Mouse (Mus musculus): ENCODE results near the gene AC134908.4. TPM values are rescaled to one million over a fixed set of nuclear protein-coding genes. Genes with fewer than 3 reads are reported as not detected.
A peak's percentile ranks its signal among the peaks of the same experiment; 100 is the strongest.

AC134908.4 gene
- polyA plus RNA-seq, 1 experiment from 2014 or later: 1.9 TPM

DNA sequence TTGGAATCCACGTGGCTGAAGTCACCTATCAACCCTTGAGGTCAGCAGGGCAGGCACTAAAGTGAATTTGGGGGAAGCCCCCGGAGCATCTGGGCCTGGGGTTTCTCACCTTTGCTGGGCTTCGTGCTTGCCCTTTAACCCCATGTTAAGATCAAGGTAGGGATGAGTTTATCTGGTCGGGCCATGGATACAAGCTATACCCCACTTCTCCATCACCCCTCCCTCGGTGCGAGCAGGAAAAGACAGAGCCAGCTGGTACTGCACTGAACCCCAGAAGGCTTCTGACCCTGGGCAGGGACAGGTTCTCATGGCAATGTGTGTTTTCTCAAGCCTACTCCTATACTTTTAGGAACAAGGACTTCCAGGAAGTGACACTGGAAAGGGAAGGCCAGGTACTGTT lies 14.1 kb downstream of the AC134908.4 start:
- Histone ChIP-seq H3K4me1 (replicated peaks) (peaks cover 26% of the 10 kb centered on the region), H3K27me3 (no peaks in the 10 kb centered on the region), H3K27ac (replicated peaks) (no peak overlapping the region), H3K4me2 (no peak overlapping the region), H3K36me3 (peaks cover 56% of the 10 kb centered on the region), H3K4me3 (no peak overlapping the region), H3K9ac (no peak overlapping the region), H3K9me3 (no peaks in the 10 kb centered on the region)
- no peak for ATAC-seq (ENCODE audit: low read depth)
- 84% methylated on average over 6 of the region's 6 CpGs for WGBS

GRCm38 (mm10) chr17:25777948-25778347 lies 17.5 kb downstream of the AC134908.4 start:
- Histone ChIP-seq H3K9me3 (no peaks in the 10 kb centered on the region), H3K4me2 (no peak overlapping the region), H3K4me3 (no peak overlapping the region), H3K27ac (replicated peaks) (no peak overlapping the region), H3K9ac (no peak overlapping the region), H3K27me3 (no peaks in the 10 kb centered on the region), H3K4me1 (replicated peaks) (peaks cover 15% of the 10 kb centered on the region), H3K36me3 (peaks cover 43% of the 10 kb centered on the region)
- 93% methylated on average over 5 of the region's 5 CpGs for WGBS
- no peak for ATAC-seq (ENCODE audit: low read depth)

DNA sequence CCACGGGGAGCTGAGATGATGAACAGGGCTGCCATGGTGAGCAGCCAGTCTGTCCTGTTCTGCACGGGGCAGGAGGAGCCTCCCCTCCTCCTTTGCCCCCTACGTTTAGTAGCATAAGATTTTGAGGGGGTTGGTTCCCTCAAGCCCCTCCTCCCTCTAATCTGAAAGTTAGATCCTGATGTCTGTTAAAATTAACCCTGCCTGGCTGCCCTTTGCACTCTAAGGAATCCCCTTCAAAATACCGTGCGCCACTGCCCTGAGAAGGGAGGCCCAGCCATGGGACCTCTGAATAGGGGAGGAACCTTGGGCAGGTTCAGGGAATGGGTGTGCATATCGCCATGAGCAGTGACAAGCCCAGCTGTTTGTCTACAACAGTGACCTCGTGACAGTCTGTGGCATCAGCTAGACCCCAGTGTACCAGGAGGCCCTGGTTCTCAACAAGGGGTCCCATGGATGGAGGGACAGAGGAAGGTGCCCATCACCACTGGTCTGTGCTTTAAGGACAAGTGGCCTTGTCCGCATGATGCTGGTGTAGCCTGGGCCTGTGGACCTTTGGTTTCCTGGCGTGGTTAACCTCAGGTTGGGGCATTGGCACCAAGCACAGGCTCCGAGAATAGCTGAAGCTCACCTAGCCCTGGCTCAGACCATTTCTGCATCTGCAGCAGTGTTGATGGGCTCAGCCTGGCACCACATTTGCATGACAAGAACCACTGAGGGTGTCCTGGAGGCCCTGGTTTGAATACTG lies 20.0 kb downstream of the AC134908.4 start:
- WGBS: 81% methylated on average over 10 of the region's 10 CpGs
- Histone ChIP-seq H3K4me2 (no peak overlapping the region), H3K9ac (no peak overlapping the region), H3K27ac (replicated peaks) (no peak overlapping the region), H3K27me3 (no peaks in the 10 kb centered on the region), H3K4me1 (replicated peaks) (peaks cover 13% of the 10 kb centered on the region), H3K4me3 (no peak overlapping the region), H3K36me3 (peaks cover 18% of the 10 kb centered on the region), H3K9me3 (no peaks in the 10 kb centered on the region)
- ATAC-seq (ENCODE audit: low read depth): no peak

GRCm38 (mm10) chr17:25773549-25774120 lies 21.8 kb downstream of the AC134908.4 start, which contains the start of gene Narfl:
Narfl (plus strand) TSS chr17:25773776.
- WGBS: under 1% methylated on average over 37 of the region's 37 CpGs
- H3K36me3 ChIP-seq: peaks cover 5% of the 10 kb centered on the region
- H3K9me3 ChIP-seq: no peaks in the 10 kb centered on the region
- no peak within 1 kb of the TSS for H3K27ac ChIP-seq (replicated peaks)
- peaks cover 13% of the 10 kb centered on the region for H3K4me1 ChIP-seq (replicated peaks)
- peaks cover 12% of the 10 kb centered on the region for H3K27me3 ChIP-seq
- ATAC-seq (ENCODE audit: low read depth): peak; percentile 87
- peak within 1 kb of the TSS; percentile 88 for H3K4me2 ChIP-seq
- peak within 1 kb of the TSS; percentile 88 for H3K9ac ChIP-seq
- peak within 1 kb of the TSS; percentile 80 for H3K4me3 ChIP-seq

- no peak overlapping the region for H3K9ac ChIP-seq
- 43% methylated on average over 9 of the region's 9 CpGs for WGBS
- peaks cover 5% of the 10 kb centered on the region for H3K4me1 ChIP-seq (replicated peaks)
- H3K4me2 ChIP-seq: no peak overlapping the region
- no peak overlapping the region for H3K4me3 ChIP-seq
- ATAC-seq (ENCODE audit: low read depth): no peak
- no peak overlapping the region for H3K27ac ChIP-seq (replicated peaks)
- H3K9me3 ChIP-seq: no peaks in the 10 kb centered on the region
- peaks cover 37% of the 10 kb centered on the region for H3K27me3 ChIP-seq
- no peaks in the 10 kb centered on the region for H3K36me3 ChIP-seq
Observed at GRCm38 (mm10) chr17:25769331-25769730, 26.1 kb downstream of the AC134908.4 start.

GRCm38 (mm10) chr17:25765886-25766285 lies 29.6 kb downstream of the AC134908.4 start:
- Histone ChIP-seq H3K4me1 (replicated peaks) (no peaks in the 10 kb centered on the region), H3K36me3 (no peaks in the 10 kb centered on the region), H3K27me3 (peaks cover 46% of the 10 kb centered on the region), H3K4me2 (no peak overlapping the region), H3K4me3 (no peak overlapping the region), H3K9me3 (no peaks in the 10 kb centered on the region), H3K9ac (no peak overlapping the region), H3K27ac (replicated peaks) (no peak overlapping the region)
- ATAC-seq (ENCODE audit: low read depth): no peak
- 19% methylated on average over 5 of the region's 5 CpGs for WGBS

DNA sequence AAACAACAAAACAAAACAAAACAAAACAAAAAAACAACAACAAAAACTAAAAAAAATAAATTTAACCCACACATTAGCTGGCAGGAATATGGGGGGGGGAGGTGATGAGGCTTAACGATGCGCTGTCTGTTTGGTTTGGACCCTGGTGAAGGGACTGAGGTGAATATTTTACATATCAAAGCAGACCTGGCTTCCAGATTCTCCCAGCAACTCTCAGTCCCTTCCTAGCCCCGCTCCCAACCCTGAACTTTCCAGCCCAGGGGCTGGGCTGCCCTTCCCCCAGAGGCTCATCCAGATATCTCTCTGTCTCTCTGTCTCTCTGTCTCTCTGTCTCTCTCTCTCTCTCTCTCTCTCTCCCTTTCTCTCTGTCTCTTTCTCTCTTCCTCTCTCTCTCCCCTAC lies 32.9 kb downstream of the AC134908.4 start:
- no peaks in the 10 kb centered on the region for H3K36me3 ChIP-seq
- no peak overlapping the region for H3K4me3 ChIP-seq
- no peak overlapping the region for H3K4me2 ChIP-seq
- no peaks in the 10 kb centered on the region for H3K9me3 ChIP-seq
- H3K9ac ChIP-seq: no peak overlapping the region
- no peak for ATAC-seq (ENCODE audit: low read depth)
- WGBS: 36% methylated on average over 3 of the region's 3 CpGs
- peaks cover 41% of the 10 kb centered on the region for H3K27me3 ChIP-seq
- H3K4me1 ChIP-seq (replicated peaks): no peaks in the 10 kb centered on the region
- H3K27ac ChIP-seq (replicated peaks): no peak overlapping the region

- Histone ChIP-seq H3K4me3 (no peak overlapping the region), H3K4me1 (replicated peaks) (no peaks in the 10 kb centered on the region), H3K27ac (replicated peaks) (no peak overlapping the region), H3K27me3 (peaks cover 32% of the 10 kb centered on the region), H3K36me3 (no peaks in the 10 kb centered on the region), H3K9me3 (no peaks in the 10 kb centered on the region), H3K9ac (no peak overlapping the region), H3K4me2 (no peak overlapping the region)
- ATAC-seq (ENCODE audit: low read depth): no peak
- WGBS: 68% methylated on average over 4 of the region's 4 CpGs
Observed at GRCm38 (mm10) chr17:25761561-25761970, 33.9 kb downstream of the AC134908.4 start.

DNA sequence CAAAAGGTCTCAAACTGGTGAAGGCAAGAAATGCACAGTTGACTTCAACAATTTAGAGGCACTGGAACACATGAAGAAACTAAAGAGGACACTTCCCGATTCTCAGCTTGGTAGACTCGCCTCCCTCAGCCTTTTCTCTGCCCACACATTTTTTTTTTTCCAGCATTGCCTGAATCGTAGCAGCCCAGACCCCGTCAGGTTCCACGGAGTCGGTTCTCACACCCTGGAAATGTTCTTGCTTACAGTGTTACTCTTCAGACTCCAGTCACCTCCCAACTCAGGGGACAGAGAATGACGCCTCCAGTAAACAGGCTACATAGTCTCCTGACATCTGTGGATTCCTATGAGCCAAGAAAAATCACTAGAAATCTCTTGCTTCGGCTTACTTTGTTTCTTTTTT lies 35.3 kb downstream of the AC134908.4 start:
- no peaks in the 10 kb centered on the region for H3K36me3 ChIP-seq
- H3K9ac ChIP-seq: no peak overlapping the region
- H3K4me2 ChIP-seq: no peak overlapping the region

DNA sequence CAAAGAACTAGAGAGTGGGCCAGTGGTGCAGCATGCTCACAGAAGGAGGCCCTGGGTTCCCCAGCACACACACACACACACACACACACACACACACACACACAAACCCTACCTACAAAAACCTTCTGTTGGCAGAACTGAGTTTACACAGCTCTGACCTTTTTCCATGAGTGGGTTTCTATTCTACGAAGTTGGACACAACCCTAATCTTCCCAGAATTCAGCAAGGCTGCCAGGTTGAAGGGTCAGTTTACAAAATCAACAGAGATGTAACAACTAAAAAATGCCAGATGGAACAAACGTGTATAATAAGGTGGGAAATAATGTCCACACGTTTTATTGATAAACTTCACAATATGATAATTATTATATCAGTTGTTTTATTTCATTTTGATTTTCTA lies 37.8 kb downstream of the AC134908.4 start:
- Histone ChIP-seq H3K36me3 (no peaks in the 10 kb centered on the region), H3K27ac (replicated peaks) (no peak overlapping the region), H3K9ac (no peak overlapping the region), H3K4me2 (no peak overlapping the region), H3K9me3 (no peaks in the 10 kb centered on the region), H3K4me3 (no peak overlapping the region), H3K4me1 (replicated peaks) (no peaks in the 10 kb centered on the region), H3K27me3 (peaks cover 26% of the 10 kb centered on the region)
- WGBS: 81% methylated on average over 3 of the region's 3 CpGs
- ATAC-seq (ENCODE audit: low read depth): no peak

More for the DNA sequence above, 35.3 kb downstream of the AC134908.4 start:
- ATAC-seq (ENCODE audit: low read depth): no peak
- Histone ChIP-seq H3K27ac (replicated peaks) (no peak overlapping the region), H3K4me1 (replicated peaks) (no peaks in the 10 kb centered on the region), H3K9me3 (no peaks in the 10 kb centered on the region), H3K27me3 (peaks cover 26% of the 10 kb centered on the region), H3K4me3 (no peak overlapping the region)
- WGBS: 73% methylated on average over 8 of the region's 8 CpGs

DNA sequence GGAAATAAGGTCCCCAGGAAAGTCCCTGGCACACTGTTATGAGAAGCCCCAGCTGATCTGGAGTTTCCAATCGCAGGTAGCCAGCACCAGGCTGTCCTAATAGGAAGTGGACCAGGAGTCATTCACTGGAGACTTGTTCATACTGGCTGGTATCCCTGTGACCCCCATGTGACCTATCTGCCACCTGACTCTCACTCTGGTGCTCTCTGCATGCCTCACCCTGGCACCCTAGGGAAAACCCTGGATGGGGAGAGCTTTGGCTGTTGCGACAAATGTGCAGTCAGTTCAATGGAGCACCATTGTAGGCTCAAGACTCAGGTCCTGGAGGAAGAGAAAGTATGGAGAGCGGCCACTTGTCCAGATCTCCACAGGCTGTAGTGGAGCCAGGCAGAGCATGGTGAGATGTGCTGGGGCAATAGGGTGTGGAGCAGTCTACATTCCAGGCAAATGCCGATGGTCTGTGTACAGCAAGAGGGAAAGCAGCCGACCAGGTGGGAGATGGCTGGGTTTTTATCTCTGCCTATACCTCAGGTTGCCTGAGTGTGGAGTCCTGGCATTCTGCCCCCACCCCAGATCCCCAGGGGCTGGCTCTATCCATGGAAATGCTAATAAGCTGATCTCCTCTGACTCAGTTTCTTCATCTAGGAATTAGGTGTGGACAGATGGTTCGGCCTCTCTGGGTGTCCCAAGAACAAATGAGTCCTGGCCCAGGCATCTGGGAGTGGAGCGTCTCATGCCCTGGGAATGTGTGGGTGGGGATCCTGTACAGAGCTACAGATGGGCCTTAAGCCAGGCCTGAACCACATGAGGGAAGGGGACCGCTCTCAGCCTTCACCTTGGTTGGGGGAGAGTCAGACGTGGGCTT lies 38.8 kb downstream of the AC134908.4 start:
- Histone ChIP-seq H3K27me3 (peaks cover 19% of the 10 kb centered on the region), H3K36me3 (no peaks in the 10 kb centered on the region), H3K9ac (no peak overlapping the region), H3K9me3 (no peaks in the 10 kb centered on the region), H3K4me1 (replicated peaks) (peaks cover 2% of the 10 kb centered on the region), H3K4me2 (no peak overlapping the region), H3K4me3 (no peak overlapping the region), H3K27ac (replicated peaks) (no peak overlapping the region)
- 78% methylated on average over 9 of the region's 9 CpGs for WGBS
- ATAC-seq (ENCODE audit: low read depth): no peak
